Mouse (Mus musculus) kidney, adult 2 months (tissue): ENCODE measurements around the gene Ino80d.

Experiments used
- CTCF ChIP-seq: fragments of 200-500 bp; conservative IDR thresholded peaks from 2 replicates; pipeline ENCODE4 v1.5.1; 2011; ENCODE audit warnings: low read depth, mild to moderate bottlenecking, control low read depth, low read length, moderate library complexity, mixed read lengths; ENCODE audit not compliant: insufficient read depth, insufficient read length
- POLR2A ChIP-seq: fragments of 200-500 bp; IDR thresholded peaks from one replicate; pipeline ENCODE4 v1.6.1; 2011; ENCODE audit warnings: low read depth, low read length, control low read depth

- TF ChIP-seq CTCF = no peak
- no peak for TF ChIP-seq POLR2A
Observed at GRCm38 (mm10) chr1:63032929-63033328, 81.5 kb downstream of the Ino80d start.
